Mouse (Mus musculus) 416B (cell line): ENCODE results near the gene Khdc4.

Experiments
- DNase-seq: peaks from one replicate; pipeline ENCODE4 v3.0.0; 2011; ENCODE audit warnings: low read depth

Gene Khdc4

GRCm38 (mm10) chr3:88684980-88685941 is at the start of gene Khdc4:
Gene Khdc4 (plus strand): TSS chr3:88685803.
- DNase-seq: peak; percentile 99

GRCm38 (mm10) chr3:88636555-88636986 is 49.0 kb upstream of the Khdc4 start:
- no peak for DNase-seq

- DNase-seq: no peak
Measured at GRCm38 (mm10) chr3:88637134-88637533, 48.5 kb upstream of the Khdc4 start.

- DNase-seq: no peak
Measured at GRCm38 (mm10) chr3:88639239-88639638, 46.4 kb upstream of the Khdc4 start.

GRCm38 (mm10) chr3:88640676-88641075 is 44.9 kb upstream of the Khdc4 start:
- DNase-seq: peak; percentile 84

GRCm38 (mm10) chr3:88643078-88643477 is 42.5 kb upstream of the Khdc4 start:
- DNase-seq: no peak

GRCm38 (mm10) chr3:88645937-88646336 is 39.7 kb upstream of the Khdc4 start:
- no peak for DNase-seq

- DNase-seq: no peak
Measured at GRCm38 (mm10) chr3:88646426-88646995, 39.1 kb upstream of the Khdc4 start.

- no peak for DNase-seq
Measured at GRCm38 (mm10) chr3:88647076-88647475, 38.5 kb upstream of the Khdc4 start.

GRCm38 (mm10) chr3:88647779-88648413 is 37.7 kb upstream of the Khdc4 start:
- no peak for DNase-seq

GRCm38 (mm10) chr3:88648452-88649168 is 37.0 kb upstream of the Khdc4 start:
- no peak for DNase-seq

- DNase-seq: no peak
Measured at GRCm38 (mm10) chr3:88649186-88649585, 36.4 kb upstream of the Khdc4 start.

GRCm38 (mm10) chr3:88649967-88650366 is 35.6 kb upstream of the Khdc4 start:
- no peak for DNase-seq

GRCm38 (mm10) chr3:88650713-88651504 is 34.7 kb upstream of the Khdc4 start:
- DNase-seq: no peak

- peak; percentile 62 for DNase-seq
Measured at GRCm38 (mm10) chr3:88651669-88652618, 33.7 kb upstream of the Khdc4 start.

GRCm38 (mm10) chr3:88652846-88653515 is 32.6 kb upstream of the Khdc4 start, which contains the start of gene Rxfp4:
Gene Rxfp4 (minus strand): TSS chr3:88653142.
- DNase-seq: no peak

GRCm38 (mm10) chr3:88653516-88654370 is 31.9 kb upstream of the Khdc4 start:
- no peak for DNase-seq

- DNase-seq: no peak
Measured at GRCm38 (mm10) chr3:88654621-88655020, 31.0 kb upstream of the Khdc4 start.
